Mouse (Mus musculus): Measurements from ENCODE around the gene Cacna1i.
A peak's percentile ranks its signal among the peaks of the same experiment; 100 is the strongest.

The Cacna1i gene

DNA sequence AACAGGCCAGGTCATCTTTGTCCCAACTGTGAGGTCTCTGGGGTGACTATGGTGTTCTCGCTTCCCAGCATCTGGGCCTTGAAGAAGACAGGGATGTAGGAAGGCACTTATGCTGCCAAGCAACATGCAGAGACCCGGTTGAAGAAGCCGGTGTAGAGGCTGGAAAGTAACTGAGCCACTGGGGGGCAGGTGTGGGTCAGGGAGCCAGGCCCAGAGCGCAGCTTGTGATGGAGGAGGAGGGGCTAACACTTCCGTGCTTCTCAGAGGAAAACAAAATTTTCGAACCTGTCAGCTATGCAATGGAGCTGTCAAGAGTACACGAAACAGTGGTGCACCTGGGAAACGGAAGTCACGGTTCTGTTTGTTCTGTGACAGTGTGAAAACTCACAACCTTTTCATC, 9.9 kb upstream of the Cacna1i start:
- no peak for DNase-seq

DNA sequence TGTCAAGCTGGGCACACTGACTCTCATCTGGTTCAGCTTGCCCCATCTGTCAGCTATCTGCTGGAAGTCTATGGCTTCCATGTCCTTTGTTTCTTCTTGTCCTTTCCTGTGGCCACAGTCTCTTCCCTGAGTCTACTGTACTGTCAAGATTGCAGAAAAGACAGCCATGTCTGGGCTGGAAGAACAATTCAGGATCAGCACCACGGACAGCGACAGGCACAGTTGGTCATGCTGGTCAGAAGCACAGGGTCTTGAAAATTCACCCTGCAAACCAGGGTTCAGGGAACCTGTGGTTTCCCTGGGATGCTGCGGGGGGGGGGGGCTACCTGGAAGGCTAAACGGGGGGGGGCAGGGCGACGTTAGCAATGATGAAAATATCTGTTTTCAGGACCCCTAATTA, 9.4 kb upstream of the Cacna1i start:
- DNase-seq, result no peak

DNA sequence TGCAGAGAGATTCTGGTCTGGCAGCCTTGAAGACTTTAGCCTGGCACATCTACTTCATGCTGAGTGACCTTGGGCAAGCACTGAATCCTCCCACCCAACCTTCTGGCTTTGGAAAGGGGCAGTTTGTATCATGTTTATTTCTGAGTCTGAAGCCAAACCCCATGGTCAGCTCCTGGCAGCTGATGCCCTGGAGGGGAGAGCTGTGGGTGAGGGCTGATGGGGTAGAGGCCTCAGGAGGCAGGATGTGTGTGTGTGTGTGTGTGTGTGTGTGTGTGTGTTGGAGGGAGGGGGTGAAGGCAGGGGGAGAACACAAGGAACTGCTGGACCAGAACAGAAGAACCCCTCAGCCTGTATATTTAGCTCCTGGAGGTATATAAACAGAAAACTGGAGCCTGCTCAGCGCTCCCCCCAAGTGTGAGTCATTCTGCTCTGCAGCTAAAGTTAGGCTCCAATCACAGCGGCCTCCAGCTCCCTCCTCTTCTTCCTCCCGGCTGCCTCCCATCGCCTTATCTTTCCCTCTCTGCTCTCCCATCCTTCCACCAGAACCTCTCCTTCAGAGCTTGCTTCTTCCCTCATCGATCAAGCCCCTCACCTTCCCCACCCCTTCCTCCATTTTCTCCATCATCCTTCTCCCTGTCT, 8.8 kb upstream of the Cacna1i start:
- peak; percentile 74 for DNase-seq

DNA sequence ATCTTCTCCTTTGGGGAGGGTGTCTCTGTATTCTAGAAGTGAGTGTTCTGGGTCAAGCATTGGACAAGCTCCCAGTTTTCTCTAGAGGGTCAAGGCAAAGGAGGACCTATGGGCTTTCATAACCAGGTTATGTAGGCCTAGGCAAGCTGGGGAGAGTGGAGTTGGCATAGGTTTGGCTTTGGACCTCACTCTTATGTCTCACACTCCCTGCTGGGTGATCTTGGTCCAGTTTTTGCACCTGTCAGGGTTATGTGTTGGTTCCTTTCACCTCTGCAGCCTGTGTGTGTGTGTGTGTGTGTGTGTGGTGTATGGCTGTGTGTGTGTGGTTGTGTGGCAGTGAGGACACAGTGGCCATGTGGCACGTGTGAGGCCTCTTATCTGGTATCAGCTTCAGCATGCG, 8.0 kb upstream of the Cacna1i start:
- DNase-seq, result no peak

GRCm38 (mm10) chr15:80280646-80281045, 6.4 kb upstream of the Cacna1i start:
- DNase-seq, result no peak

GRCm38 (mm10) chr15:80288036-80288435, 998 bp downstream of the Cacna1i start:
- DNase-seq, result no peak

DNA sequence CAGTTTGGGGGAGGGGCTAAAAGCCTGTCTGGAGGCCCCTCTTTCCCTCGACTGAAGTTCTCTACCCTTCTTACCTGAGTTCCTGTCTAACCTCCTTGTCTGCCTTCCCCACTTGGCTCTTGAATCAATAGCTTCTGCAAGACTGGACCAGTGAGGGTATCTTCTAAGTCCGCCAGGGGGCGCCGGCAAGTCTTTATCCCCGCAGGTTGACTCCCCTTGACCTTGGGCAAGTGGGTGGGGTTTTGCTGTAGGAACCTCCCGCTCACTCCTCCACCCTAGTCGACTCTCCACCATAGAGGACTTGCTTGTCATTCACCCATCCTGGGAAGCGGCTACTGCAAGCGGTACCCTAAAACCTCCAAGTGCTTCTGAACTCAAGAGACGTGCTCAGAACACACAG, 2.4 kb downstream of the Cacna1i start:
- peak; percentile 71 for DNase-seq

DNA sequence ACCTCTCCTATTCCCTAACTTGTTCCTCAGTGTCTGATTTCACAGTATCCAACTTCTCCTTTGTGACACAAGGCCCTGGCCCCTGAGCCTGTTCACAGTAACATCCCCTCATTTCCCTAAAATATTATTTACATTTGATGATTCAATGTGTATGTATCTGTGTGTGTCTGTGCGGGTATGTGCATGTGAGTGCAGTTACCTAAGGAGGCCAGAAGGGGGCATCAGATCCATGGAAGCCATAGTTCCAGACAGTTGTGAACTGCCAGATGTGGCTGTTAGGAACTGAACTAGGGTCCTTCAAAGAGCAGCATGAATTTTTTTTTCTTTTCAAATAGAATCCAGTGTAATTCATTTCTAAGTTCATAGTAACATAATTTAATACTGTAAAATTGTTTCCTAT, 10.1 kb downstream of the Cacna1i start:
- no peak for DNase-seq

DNA sequence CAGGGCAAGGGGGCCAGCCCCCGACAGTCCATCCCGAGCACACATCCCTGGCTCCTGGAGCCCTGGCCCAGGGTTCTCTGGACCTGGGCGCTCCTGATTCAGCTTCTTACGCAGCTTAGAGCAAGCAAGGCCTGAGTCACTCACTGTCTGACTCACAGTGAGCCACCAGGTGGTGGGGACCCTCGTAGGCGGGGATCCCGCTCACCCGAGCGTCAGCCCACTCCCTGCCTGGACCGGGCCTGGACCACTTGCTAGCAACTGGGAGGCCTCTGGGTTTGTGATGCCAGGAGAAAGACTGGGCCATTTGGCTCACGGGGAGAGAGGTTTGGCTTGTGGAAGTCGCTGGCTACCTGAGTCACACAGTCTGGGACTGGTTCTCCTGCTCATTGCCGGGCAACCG, 16.7 kb downstream of the Cacna1i start:
- DNase-seq, result peak; percentile 60

GRCm38 (mm10) chr15:80304188-80304587, 17.1 kb downstream of the Cacna1i start:
- no peak for DNase-seq

- no peak for DNase-seq
These were observed 19.1 kb downstream of the Cacna1i start for GRCm38 (mm10) chr15:80306146-80306545.

DNA sequence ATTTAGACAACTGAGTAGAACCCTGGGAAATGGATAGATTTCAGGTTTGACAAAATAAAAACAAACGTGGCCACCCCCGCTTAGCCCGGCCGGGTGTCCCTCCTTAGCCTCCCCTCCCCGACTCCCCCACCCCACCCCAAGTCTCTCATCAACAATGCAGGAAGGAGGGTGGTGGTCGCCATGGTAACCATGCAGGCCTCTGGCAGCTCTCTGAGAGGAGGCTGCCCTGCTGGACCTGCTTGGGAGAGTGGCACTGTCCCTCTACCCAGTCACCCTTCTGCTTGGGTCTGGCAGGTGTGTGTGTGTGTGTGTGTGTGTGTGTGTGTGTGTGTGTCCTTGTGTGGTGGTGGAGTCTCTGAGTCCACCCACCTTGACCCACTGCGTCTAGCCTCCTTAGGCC, 27.7 kb downstream of the Cacna1i start:
- DNase-seq, result no peak

DNA sequence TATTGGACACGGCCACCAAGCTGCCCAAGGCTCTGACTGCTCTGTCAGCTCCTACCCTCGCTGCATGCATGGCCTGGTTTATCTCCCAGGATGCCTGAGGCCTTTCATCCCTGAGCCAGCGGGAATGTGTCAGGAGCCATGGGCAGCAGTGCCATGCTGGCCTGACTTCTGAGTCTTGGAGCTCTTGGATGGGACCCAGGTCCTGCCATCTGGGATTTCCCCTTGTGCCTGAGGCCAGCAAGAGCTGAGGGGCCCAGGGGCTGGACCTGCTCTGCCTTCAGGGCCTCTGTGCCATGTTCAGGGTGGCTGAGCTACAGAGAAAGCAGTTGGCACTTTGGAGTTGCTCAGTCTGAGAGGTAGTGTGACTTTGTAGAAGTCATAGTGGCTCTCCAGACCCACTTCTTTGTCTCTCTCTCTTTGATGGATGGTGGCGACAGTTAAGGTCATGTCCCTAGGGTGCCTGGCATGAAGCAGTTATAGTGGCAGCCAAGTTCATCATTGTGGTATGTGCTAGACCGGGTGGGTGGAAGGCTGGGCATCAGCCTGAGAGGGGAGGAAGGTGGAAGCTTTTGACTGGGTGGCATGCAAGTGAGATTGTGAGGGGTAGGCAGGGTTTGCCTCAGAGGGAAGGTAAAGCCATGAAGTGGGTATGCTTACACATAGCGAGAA, 30.1 kb downstream of the Cacna1i start:
- no peak for DNase-seq

- DNase-seq, result no peak
These were observed 30.9 kb downstream of the Cacna1i start for GRCm38 (mm10) chr15:80317841-80318530.

DNA sequence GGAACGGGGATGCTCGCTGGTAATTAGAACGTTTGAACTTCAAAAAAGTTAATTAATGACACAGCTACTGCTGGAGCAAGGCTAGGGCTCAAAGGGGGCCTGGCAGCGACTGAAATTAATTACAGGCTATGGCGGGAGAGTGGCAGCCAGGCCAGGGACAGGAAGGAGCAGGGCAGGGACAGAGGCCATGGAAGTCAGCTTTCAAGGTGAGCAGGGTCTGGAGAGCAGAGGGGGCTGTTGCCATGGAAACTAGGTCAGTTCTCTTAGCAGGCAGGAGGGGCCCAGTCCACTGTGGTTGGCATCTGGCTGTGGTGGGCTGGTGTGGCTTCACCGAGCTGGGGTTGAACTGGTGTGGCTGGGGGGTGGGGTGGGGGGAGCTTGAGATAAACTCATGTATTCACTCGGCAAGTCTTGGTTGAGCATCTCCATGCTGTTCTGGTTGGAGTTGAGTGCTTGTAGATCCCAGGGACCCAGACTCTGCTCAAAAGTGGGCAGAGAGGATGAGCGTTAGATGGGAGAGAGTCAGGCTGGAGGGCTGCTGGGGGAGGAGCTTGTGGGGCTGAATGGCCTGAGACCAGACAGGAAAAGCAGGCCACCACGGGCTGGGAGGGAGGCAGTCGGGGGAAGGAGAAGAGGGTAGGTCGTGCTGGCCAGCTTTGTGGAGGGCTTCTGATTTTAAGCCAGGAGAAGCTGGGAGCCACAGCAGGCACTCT, 31.7 kb downstream of the Cacna1i start:
- no peak for DNase-seq

GRCm38 (mm10) chr15:80319315-80319714, 32.3 kb downstream of the Cacna1i start:
- no peak for DNase-seq

GRCm38 (mm10) chr15:80319921-80320320, 32.9 kb downstream of the Cacna1i start:
- no peak for DNase-seq

DNA sequence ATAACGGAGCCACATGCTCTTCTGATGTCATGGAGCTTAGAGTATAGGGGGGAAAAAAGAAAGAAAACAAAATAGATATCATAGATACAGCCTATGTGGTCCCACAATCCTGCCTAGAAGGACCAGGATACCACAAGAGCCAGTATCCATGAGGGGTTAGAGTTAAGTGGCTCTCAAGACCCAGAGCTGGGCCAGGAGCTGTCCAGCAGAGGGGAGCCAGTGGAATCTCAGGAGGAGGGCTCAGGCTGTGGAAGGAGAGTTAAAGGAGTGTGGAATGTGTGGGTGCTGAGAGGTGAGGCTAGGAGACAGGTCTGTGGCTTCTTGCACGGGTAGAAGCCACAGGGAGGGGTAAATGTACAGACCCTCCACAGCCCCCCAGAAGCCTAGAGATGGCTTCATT, 38.2 kb downstream of the Cacna1i start:
- DNase-seq, result no peak

GRCm38 (mm10) chr15:80325756-80326155, 38.7 kb downstream of the Cacna1i start:
- no peak for DNase-seq

- no peak for DNase-seq
These were observed 39.9 kb downstream of the Cacna1i start for GRCm38 (mm10) chr15:80326947-80327346.

- DNase-seq, result peak; percentile 44
These were observed 40.9 kb downstream of the Cacna1i start for GRCm38 (mm10) chr15:80327743-80328540.

- no peak for DNase-seq
These were observed 43.2 kb downstream of the Cacna1i start for GRCm38 (mm10) chr15:80330276-80330675.

GRCm38 (mm10) chr15:80334766-80335165, 47.7 kb downstream of the Cacna1i start:
- peak; percentile 48 for DNase-seq

All from right cerebral cortex, postnatal 25 days (tissue).